Mouse (Mus musculus): ENCODE measurements around the gene Ddx5. TPM values are rescaled to one million over a fixed set of nuclear protein-coding genes. Genes with fewer than 3 reads are reported as not detected.

Gene Ddx5
- polyA plus RNA-seq, 1 experiment from 2014 or later = 163 TPM

DNA sequence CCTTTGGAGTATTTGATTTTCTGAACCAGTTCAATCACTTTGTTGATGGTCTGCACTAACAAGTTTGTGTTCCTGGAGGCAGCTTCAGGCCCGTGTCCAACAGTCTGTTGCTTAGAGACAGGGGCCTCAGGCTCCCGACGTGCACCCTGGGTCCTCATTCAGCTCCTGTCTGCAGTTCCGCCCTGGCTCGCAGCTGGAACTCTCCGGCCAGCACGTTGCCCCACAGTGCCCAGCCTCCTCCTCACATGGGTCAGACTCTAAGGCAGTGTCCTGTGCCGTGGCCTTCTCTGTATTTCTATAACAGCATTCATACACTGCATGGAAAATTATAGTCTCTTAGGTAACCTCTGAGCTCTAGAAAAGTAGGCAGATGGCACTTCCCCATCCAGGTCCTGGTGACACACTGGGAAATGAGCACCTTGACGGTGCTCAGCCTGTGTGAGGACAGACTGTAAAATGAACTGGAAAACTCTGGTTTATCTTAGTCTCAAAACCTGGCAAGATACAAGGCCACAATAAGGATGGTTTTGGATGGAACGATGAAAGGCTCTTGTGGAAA lies 13.2 kb upstream of the Ddx5 start:
- no peak overlapping the region for H3K4me3 ChIP-seq (ENCODE audit: low read depth, low read length)
- no peak overlapping the region for H3K9ac ChIP-seq (ENCODE audit: low read depth, low read length)
- H3K27ac ChIP-seq (ENCODE audit: low read depth, low read length) = no peak overlapping the region
- TF ChIP-seq CTCF (IDR thresholded peaks at IDR 0.05; ENCODE audit: low read depth) = no peak
- no peaks in the 10 kb centered on the region for H3K9me3 ChIP-seq (ENCODE audit: control insufficient read depth)
- WGBS = 85% methylated on average over 10 of the region's 10 CpGs
- H3K36me3 ChIP-seq (ENCODE audit: control insufficient read depth, insufficient read depth) = peaks cover 71% of the 10 kb centered on the region
- ATAC-seq = no peak
- no peak overlapping the region for H3K4me2 ChIP-seq (replicated peaks; ENCODE audit: low read depth)
- H3K27me3 ChIP-seq (replicated peaks; ENCODE audit: control insufficient read depth, insufficient read depth, low read length) = no peaks in the 10 kb centered on the region
- H3K4me1 ChIP-seq (replicated peaks; ENCODE audit: control insufficient read depth, insufficient read depth, low read length) = no peaks in the 10 kb centered on the region

DNA sequence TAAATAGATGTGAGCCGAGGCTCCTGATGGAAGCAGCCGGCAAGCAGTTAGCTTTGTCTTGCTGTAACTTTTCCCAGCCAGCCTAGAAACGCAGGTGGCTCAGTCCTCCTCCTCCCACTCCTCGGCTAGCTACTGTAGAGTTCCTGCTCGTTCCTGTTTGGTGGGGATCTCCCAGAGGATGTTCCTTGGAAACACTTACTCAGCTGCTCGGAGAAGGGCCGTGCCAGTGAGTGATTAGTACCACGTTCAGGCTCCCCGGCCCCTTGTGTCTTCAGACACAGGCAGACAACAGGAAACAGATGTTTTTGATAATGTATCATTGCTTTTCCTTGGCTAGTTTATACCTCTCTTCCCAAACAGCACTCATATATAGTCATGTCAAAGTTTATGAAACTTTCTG lies 6.7 kb upstream of the Ddx5 start:
- Histone ChIP-seq H3K4me1 (replicated peaks; ENCODE audit: control insufficient read depth, insufficient read depth, low read length) (no peaks in the 10 kb centered on the region), H3K9me3 (ENCODE audit: control insufficient read depth) (no peaks in the 10 kb centered on the region), H3K9ac (ENCODE audit: low read depth, low read length) (no peak overlapping the region), H3K27me3 (replicated peaks; ENCODE audit: control insufficient read depth, insufficient read depth, low read length) (no peaks in the 10 kb centered on the region), H3K4me2 (replicated peaks; ENCODE audit: low read depth) (no peak overlapping the region), H3K27ac (ENCODE audit: low read depth, low read length) (no peak overlapping the region), H3K36me3 (ENCODE audit: control insufficient read depth, insufficient read depth) (peaks cover 44% of the 10 kb centered on the region), H3K4me3 (ENCODE audit: low read depth, low read length) (no peak overlapping the region)
- WGBS = 60% methylated on average over 9 of the region's 9 CpGs
- no peak for TF ChIP-seq CTCF (IDR thresholded peaks at IDR 0.05; ENCODE audit: low read depth)
- no peak for ATAC-seq

DNA sequence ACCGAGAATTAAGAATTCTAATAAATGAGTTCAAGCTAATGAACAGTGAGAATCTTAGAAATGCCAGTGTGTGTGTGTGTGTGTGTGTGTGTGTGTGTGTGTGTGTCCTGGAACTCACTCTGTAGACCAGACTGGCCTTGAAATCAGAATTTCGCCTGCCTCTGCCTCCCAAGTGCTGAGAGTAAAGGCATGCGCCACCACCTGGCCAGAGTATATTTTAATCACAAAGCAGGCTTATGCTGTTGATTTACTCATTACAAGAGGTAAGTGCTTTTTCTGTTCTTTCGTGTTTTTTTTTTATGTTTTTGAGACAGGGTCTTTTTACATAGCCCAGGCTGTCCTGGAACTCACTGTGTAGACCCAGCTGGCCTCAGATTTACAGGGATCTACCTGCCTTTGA lies 4.9 kb upstream of the Ddx5 start:
- no peak overlapping the region for H3K9ac ChIP-seq (ENCODE audit: low read depth, low read length)
- H3K27ac ChIP-seq (ENCODE audit: low read depth, low read length) = no peak overlapping the region
- no peaks in the 10 kb centered on the region for H3K9me3 ChIP-seq (ENCODE audit: control insufficient read depth)
- 79% methylated on average over 4 of the region's 4 CpGs for WGBS
- H3K4me3 ChIP-seq (ENCODE audit: low read depth, low read length) = no peak overlapping the region
- TF ChIP-seq CTCF (IDR thresholded peaks at IDR 0.05; ENCODE audit: low read depth) = peak; percentile 52
- H3K27me3 ChIP-seq (replicated peaks; ENCODE audit: control insufficient read depth, insufficient read depth, low read length) = no peaks in the 10 kb centered on the region
- peaks cover 28% of the 10 kb centered on the region for H3K36me3 ChIP-seq (ENCODE audit: control insufficient read depth, insufficient read depth)
- ATAC-seq = no peak
- H3K4me1 ChIP-seq (replicated peaks; ENCODE audit: control insufficient read depth, insufficient read depth, low read length) = no peaks in the 10 kb centered on the region
- no peak overlapping the region for H3K4me2 ChIP-seq (replicated peaks; ENCODE audit: low read depth)

GRCm38 (mm10) chr11:106789649-106790048 lies 664 bp upstream of the Ddx5 start:
- Histone ChIP-seq H3K4me1 (replicated peaks; ENCODE audit: control insufficient read depth, insufficient read depth, low read length) (no peaks in the 10 kb centered on the region), H3K9ac (ENCODE audit: low read depth, low read length) (peak overlapping the region; percentile 99), H3K4me2 (replicated peaks; ENCODE audit: low read depth) (peak overlapping the region; percentile 71), H3K9me3 (ENCODE audit: control insufficient read depth) (no peaks in the 10 kb centered on the region), H3K27ac (ENCODE audit: low read depth, low read length) (peak overlapping the region; percentile 99), H3K27me3 (replicated peaks; ENCODE audit: control insufficient read depth, insufficient read depth, low read length) (no peaks in the 10 kb centered on the region), H3K36me3 (ENCODE audit: control insufficient read depth, insufficient read depth) (peaks cover 28% of the 10 kb centered on the region), H3K4me3 (ENCODE audit: low read depth, low read length) (peak overlapping the region; percentile 96)
- no peak for ATAC-seq
- no peak for TF ChIP-seq CTCF (IDR thresholded peaks at IDR 0.05; ENCODE audit: low read depth)
- WGBS = under 1% methylated on average over 6 of the region's 6 CpGs

DNA sequence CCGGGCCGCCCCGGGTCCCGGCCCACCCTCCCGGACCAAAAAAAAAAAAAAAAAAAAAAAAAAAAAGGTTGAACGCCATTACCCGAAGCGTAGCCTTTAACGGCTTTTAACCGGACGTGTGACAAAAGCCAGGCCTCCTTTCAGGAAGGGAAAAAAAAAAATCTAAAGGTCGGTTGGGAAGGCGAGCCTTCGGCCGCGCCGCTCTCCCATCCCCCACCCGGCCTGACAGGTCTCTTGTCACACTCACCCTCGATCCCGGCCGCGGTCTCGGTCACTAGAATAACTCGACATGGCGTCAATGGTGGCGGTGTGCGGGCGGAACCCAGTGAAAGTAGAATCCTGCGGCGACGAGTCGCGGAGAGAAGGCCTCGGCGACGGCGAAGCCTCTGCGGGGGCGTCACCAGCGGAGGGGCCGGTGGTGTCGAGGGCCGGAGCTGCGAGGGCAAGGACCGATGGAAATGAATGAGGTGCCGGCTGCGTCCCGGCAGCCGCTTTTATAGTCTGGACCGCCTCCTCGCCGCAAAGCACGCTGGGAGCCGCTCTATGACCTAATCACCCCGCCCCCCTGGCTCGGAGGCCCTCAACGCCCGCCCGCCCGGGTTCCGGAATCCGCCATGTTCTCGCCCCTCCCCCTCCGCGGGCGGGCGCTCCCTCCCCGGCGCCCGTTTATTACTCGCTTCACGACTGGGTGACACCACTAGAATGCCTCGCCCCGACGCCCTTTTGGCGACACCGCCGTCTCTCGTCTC lies 785 bp downstream of the Ddx5 start:
- H3K36me3 ChIP-seq (ENCODE audit: control insufficient read depth, insufficient read depth) = peaks cover 32% of the 10 kb centered on the region
- no peaks in the 10 kb centered on the region for H3K27me3 ChIP-seq (replicated peaks; ENCODE audit: control insufficient read depth, insufficient read depth, low read length)
- H3K9ac ChIP-seq (ENCODE audit: low read depth, low read length) = peak overlapping the region; percentile 99
- peak overlapping the region; percentile 96 for H3K4me3 ChIP-seq (ENCODE audit: low read depth, low read length)
- TF ChIP-seq CTCF (IDR thresholded peaks at IDR 0.05; ENCODE audit: low read depth) = no peak
- H3K9me3 ChIP-seq (ENCODE audit: control insufficient read depth) = no peaks in the 10 kb centered on the region
- H3K4me1 ChIP-seq (replicated peaks; ENCODE audit: control insufficient read depth, insufficient read depth, low read length) = no peaks in the 10 kb centered on the region
- peak overlapping the region; percentile 99 for H3K27ac ChIP-seq (ENCODE audit: low read depth, low read length)
- peak; percentile 80 for ATAC-seq
- under 1% methylated on average over 77 of the region's 79 CpGs for WGBS
- H3K4me2 ChIP-seq (replicated peaks; ENCODE audit: low read depth) = peak overlapping the region; percentile 71

DNA sequence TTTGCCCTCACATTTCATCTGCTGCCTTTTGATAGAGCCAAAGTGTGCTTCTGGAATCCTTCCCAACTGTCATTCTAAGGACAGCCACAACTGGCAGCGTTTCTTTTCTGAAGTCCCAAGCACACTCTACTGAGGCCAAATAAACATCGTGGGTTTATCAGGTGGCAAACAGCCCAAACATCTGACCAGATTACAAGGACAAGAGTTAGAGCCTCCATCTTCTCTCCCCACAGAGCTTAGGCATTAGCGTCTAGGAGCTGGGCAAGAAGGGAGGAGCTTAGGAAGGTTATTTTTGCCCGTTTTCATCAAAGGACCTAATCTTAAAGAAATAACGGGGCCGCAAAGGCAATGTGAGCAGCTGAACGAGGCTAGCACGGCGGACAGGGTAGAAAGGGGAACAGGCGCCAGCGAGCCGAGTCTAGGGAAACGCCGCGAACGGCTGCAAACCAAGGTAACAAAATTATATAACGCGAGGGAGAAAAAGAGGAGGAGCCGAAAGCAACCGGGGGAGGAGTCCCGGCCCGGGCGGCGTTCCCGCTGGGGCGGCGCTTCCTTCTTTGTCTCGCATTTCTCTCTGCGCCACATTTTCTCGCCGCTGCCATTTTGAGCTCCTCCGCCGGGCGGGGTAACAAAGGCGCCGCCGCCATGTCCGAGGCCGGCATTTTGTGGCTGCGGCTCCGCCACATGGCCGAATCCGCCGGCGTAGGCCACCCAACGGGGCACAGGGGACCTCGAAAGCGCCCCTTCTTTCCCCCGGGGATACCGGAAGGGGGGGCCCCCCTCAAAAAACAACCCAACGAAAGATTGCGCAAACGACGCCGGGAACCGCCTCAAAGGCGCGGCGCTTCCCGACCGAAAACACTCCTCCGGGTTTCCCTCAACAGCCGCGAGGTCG lies 1.6 kb downstream of the Ddx5 start:
- H3K27ac ChIP-seq (ENCODE audit: low read depth, low read length) = peak overlapping the region; percentile 99
- H3K4me2 ChIP-seq (replicated peaks; ENCODE audit: low read depth) = peak overlapping the region; percentile 65
- peaks cover 39% of the 10 kb centered on the region for H3K36me3 ChIP-seq (ENCODE audit: control insufficient read depth, insufficient read depth)
- under 1% methylated on average over 65 of the region's 65 CpGs for WGBS
- H3K9ac ChIP-seq (ENCODE audit: low read depth, low read length) = peak overlapping the region; percentile 99
- H3K27me3 ChIP-seq (replicated peaks; ENCODE audit: control insufficient read depth, insufficient read depth, low read length) = no peaks in the 10 kb centered on the region
- no peaks in the 10 kb centered on the region for H3K4me1 ChIP-seq (replicated peaks; ENCODE audit: control insufficient read depth, insufficient read depth, low read length)
- no peaks in the 10 kb centered on the region for H3K9me3 ChIP-seq (ENCODE audit: control insufficient read depth)
- H3K4me3 ChIP-seq (ENCODE audit: low read depth, low read length) = peak overlapping the region; percentile 96
- peak; percentile 32 for ATAC-seq
- no peak for TF ChIP-seq CTCF (IDR thresholded peaks at IDR 0.05; ENCODE audit: low read depth)
